Mouse (Mus musculus) stomach, embryonic 16.5 days (tissue): ENCODE measurements at regions not wholly inside any gene's neighbourhood (a gene's known extent, or its start where the extent isn't known, plus 50 kb on each side); places are given as distances from the start of the nearest gene placed in this dataset.
A peak's percentile ranks its signal among the peaks of the same experiment; 100 is the strongest.

ENCODE experiments used
- ATAC-seq: fragments of 200-750 bp; cut with Nextera tagmentation; 2 replicates; pipeline ENCODE4 v1.8.0; 2017; ENCODE audit warnings: moderate number of reproducible peaks, moderate TSS enrichment; ENCODE audit not compliant: insufficient read depth, low FRiP score
- H3K27ac ChIP-seq: fragments of 300-500 bp; sonication (generic); 2 replicates; pipeline ENCODE4 v1.5.1; 2014; ENCODE audit warnings: low read length
- H3K27me3 ChIP-seq: fragments of 300-500 bp; sonication (generic); 2 replicates; pipeline ENCODE4 v1.6.1; 2014; ENCODE audit warnings: low read length, control low read depth, mixed read lengths; ENCODE audit not compliant: control insufficient read depth, insufficient read depth
- H3K36me3 ChIP-seq: fragments of 300-500 bp; sonication (generic); 2 replicates; pipeline ENCODE4 v1.6.1; 2014; ENCODE audit warnings: low read length; ENCODE audit not compliant: control insufficient read depth, insufficient read depth
- H3K4me1 ChIP-seq: fragments of 300-500 bp; sonication (generic); 2 replicates; pipeline ENCODE4 v1.6.1; 2014; ENCODE audit warnings: low read length, control low read depth, mixed read lengths; ENCODE audit not compliant: control insufficient read depth, insufficient read depth
- H3K4me2 ChIP-seq: fragments of 300-500 bp; sonication (generic); 2 replicates; pipeline ENCODE4 v1.6.1; 2014; ENCODE audit warnings: low read depth, low read length, mixed read lengths
- H3K4me3 ChIP-seq: fragments of 300-500 bp; sonication (generic); replicated peaks from 2 replicates; pipeline ENCODE4 v1.5.1; 2014; ENCODE audit warnings: mild to moderate bottlenecking, low read length
- H3K9ac ChIP-seq: fragments of 300-500 bp; sonication (generic); 2 replicates; pipeline ENCODE4 v1.6.1; 2014; ENCODE audit warnings: low read length
- H3K9me3 ChIP-seq: fragments of 300-500 bp; sonication (generic); replicated peaks from 2 replicates; pipeline ENCODE4 v1.6.1; 2016; ENCODE audit warnings: low read length, control low read depth; ENCODE audit not compliant: control insufficient read depth
- WGBS: fragments of 180-500 bp; shearing (Covaris S2); extraction: QIAGEN DNeasy Blood & Tissue Kit; methylation state at CpG from one replicate; pipeline ENCODE4 v1.1.7; 2014; 5-methylcytosine and 5-hydroxymethylcytosine counted together

DNA sequence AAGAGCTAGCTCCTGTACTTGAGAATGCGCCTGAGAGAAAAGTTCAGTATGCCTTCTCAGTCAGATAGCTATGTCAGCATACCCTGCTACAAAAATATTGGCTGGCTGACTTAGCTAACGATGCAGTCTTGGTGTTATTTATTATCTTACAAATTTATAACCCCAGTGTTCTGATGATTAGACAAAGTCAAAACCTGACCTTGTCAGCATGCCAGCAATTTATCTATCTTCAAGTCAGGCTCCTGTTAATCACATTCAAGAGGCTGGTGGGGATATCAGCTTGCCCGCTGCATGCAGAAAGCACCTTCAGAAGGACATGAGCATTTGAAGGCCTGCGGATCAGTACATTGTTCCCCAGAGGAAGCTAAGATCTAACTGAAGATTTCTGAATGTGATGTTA, 146.0 kb upstream of the Plxnc1 start:
- Histone ChIP-seq H3K27ac (no peak overlapping the region), H3K27me3 (no peaks in the 10 kb centered on the region), H3K9me3 (no peaks in the 10 kb centered on the region), H3K4me2 (no peak overlapping the region), H3K36me3 (no peaks in the 10 kb centered on the region), H3K4me3 (no peak overlapping the region), H3K4me1 (no peaks in the 10 kb centered on the region), H3K9ac (no peak overlapping the region)
- ATAC-seq = no peak
- WGBS = 82% methylated on average over 4 of the region's 4 CpGs

DNA sequence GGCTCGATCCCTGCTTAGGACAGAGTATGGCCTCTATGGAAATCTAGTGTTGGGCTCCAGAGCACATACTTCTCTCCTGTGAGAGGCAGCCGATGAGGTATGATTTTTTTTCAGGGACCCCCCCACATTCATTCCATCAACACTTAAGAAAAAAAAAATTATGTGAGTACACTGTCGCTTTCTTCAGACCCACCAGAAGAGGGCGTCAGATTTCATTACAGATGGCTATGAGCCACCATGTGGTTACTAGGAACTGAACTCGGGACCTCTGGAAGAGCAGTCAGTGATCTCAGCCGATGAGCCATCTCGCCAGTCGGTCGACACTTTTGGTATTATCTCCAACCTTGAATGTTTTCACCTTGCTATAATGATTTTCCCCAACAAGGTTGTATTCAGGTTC, 145.4 kb upstream of the Plxnc1 start:
- Histone ChIP-seq H3K4me2 (no peak overlapping the region), H3K9ac (no peak overlapping the region), H3K36me3 (no peaks in the 10 kb centered on the region), H3K9me3 (no peaks in the 10 kb centered on the region), H3K27me3 (no peaks in the 10 kb centered on the region), H3K4me1 (no peaks in the 10 kb centered on the region), H3K27ac (no peak overlapping the region), H3K4me3 (no peak overlapping the region)
- WGBS = 85% methylated on average over 9 of the region's 9 CpGs
- ATAC-seq = no peak

DNA sequence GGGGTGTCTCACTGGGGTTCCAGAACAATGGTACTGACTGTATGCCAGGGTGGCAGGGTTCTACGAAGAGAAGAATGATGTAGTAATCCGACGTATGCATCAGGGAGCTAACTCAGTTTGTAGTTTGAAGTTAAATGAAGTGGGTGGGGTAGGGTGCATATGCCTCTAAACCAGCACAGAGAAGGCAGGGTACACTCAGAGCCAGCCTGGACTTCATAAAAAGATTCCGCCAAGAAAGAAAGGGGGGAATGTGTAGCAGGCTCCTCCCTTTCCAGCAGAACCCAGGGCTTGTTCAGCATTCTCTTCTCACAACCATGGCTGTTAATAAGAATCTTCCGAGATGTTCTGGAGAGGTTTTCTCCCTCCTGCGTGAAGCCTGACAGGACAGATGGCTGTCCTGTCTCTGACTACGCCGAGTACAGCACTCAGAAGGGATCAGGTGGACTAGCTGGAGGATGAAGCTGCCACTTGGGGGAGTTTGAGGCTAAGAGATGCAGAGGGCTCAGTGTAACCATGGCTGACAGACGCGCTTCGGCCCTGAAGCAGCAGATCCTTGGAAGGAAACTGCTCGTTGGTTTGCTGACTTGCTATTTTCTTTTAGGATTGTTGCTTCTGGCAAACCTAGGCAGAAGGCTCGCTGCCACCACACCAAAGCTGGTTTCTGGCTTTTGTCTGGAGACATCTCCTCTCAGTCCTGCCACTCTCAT, 143.4 kb upstream of the Plxnc1 start:
- no peak overlapping the region for H3K27ac ChIP-seq
- no peak overlapping the region for H3K9ac ChIP-seq
- no peaks in the 10 kb centered on the region for H3K36me3 ChIP-seq
- WGBS = 35% methylated on average over 13 of the region's 13 CpGs
- ATAC-seq = peak; percentile 87
- H3K4me3 ChIP-seq = no peak overlapping the region
- peaks cover 3% of the 10 kb centered on the region; the same call in 1 of the 2 replicates for H3K4me1 ChIP-seq
- no peak overlapping the region for H3K4me2 ChIP-seq
- H3K9me3 ChIP-seq = no peaks in the 10 kb centered on the region
- H3K27me3 ChIP-seq = no peaks in the 10 kb centered on the region

DNA sequence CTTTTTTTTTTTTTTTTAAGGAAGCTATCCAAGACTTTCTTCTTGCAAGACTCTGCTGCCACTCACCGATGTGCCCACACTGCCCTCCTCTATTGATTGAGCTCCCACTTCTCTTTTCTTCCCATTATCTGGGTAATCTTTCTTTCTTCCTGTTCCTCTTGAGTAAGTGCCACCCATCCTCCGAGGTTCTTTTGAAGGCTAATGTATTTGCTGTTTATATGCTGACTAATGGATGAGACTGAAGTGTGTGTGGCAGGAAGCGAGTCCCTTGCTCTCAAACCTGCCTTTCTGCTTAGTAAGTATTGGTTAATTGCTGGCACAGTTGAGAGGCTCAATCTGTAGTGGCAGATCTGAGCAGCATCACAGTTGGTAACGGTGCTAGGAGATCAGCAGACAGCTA, 142.1 kb upstream of the Plxnc1 start:
- no peak for ATAC-seq
- no peak overlapping the region for H3K9ac ChIP-seq
- no peak overlapping the region for H3K27ac ChIP-seq
- no peaks in the 10 kb centered on the region for H3K27me3 ChIP-seq
- H3K9me3 ChIP-seq = no peaks in the 10 kb centered on the region
- WGBS = 36% methylated on average over 4 of the region's 4 CpGs
- no peak overlapping the region for H3K4me3 ChIP-seq
- peaks cover 3% of the 10 kb centered on the region; the same call in 1 of the 2 replicates for H3K4me1 ChIP-seq
- no peak overlapping the region for H3K4me2 ChIP-seq
- H3K36me3 ChIP-seq = no peaks in the 10 kb centered on the region

DNA sequence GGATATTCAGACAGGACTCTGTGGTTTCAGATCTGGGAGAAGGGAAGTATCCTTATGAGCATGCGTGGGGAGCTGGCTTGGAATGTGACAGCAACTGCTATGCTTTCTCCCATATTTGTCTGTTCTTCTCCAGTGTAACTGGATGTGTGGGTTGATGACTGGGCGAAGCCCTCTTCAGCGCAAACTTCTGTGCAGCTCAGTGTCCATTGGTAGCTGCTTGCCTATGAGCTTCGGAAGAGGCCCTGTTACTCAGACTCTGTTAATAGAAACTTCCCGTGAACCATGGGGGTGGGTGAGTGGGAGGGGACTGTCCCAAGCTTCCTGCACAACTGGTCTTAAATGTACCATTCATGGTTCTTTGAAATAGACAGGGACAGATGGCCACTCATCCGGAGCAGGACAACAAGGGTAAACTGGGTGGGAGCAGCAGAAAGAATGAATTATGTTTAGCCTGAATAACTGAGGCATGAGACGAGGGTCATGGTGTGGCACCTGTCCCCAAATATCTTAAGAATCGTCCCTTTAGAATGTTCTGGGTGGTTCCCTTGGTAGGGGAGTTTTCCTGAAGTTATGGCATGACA, 141.1 kb upstream of the Plxnc1 start:
- H3K36me3 ChIP-seq = no peaks in the 10 kb centered on the region
- no peak for ATAC-seq
- WGBS = 72% methylated on average over 8 of the region's 8 CpGs
- H3K4me3 ChIP-seq = no peak overlapping the region
- peaks cover 3% of the 10 kb centered on the region; the same call in 1 of the 2 replicates for H3K4me1 ChIP-seq
- no peak overlapping the region for H3K27ac ChIP-seq
- no peaks in the 10 kb centered on the region for H3K27me3 ChIP-seq
- no peak overlapping the region for H3K9ac ChIP-seq
- H3K9me3 ChIP-seq = no peaks in the 10 kb centered on the region
- no peak overlapping the region for H3K4me2 ChIP-seq

DNA sequence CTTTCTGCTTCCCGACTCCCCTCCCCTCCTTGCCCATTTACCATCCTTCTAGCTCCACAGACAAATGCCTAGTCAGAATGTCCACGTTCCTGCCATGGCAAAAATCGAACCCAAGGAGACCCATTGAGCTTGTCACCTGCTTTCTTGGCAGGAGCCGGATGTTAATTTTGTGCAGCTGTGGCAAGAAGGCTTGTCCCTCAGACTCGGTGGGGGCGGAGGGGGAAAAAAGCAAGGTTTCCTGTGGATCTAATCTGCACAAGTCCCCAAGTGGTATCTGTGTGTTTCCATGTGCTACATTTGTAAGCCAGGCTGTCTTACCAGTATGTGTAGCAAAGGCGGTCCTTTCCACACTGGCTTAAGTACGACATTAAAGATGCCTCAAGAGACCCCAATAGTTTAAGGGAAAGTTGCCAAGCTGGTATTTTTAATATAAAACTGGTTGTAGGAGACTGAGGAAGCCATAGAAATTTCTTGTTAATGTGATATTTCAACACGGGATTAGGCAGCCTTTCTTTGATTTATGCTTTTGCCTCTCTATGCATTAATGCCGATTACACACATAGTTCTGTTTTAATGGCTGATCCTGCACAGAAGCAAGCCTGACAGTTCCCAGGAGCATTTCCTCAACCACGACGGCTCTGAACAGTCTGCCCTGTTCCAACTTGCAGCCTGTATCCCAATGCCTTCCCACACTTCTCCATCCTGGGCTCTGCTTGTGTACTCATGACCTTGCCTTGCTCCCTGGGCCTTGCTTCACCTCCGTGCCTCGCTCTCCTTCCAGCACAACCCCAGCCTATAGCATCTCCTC, 138.9 kb upstream of the Plxnc1 start:
- WGBS = 49% methylated on average over 14 of the region's 14 CpGs
- no peak overlapping the region for H3K27ac ChIP-seq
- ATAC-seq = no peak

DNA sequence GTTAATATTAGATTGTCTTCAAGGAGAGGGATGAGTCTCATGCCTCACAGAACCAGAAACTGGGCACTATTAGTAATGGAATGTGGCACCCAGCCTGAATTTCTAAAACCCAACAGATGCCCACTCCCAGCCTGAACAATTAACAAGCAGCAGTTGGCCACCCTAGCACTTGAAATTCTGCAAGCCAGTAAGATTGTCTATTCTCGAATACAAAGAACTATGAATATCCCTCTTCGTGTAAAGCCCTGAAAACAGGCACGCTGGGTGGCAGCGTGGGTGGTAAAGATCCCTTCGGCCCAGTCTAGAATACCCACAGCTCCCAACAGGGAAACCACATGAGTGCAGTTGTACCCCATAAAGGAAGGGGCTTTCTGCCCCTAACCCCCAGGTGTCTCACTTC, 138.0 kb upstream of the Plxnc1 start:
- Histone ChIP-seq H3K36me3 (no peaks in the 10 kb centered on the region), H3K9me3 (no peaks in the 10 kb centered on the region), H3K4me3 (no peak overlapping the region), H3K9ac (no peak overlapping the region), H3K27ac (no peak overlapping the region), H3K4me1 (peaks cover 3% of the 10 kb centered on the region; the same call in 1 of the 2 replicates), H3K27me3 (no peaks in the 10 kb centered on the region), H3K4me2 (no peak overlapping the region)
- no peak for ATAC-seq
- 92% methylated on average over 5 of the region's 5 CpGs for WGBS

More for the DNA sequence above, 138.9 kb upstream of the Plxnc1 start:
- Histone ChIP-seq H3K4me2 (no peak overlapping the region), H3K9ac (no peak overlapping the region), H3K4me3 (no peak overlapping the region), H3K27me3 (no peaks in the 10 kb centered on the region), H3K9me3 (no peaks in the 10 kb centered on the region), H3K4me1 (peaks cover 3% of the 10 kb centered on the region; the same call in 1 of the 2 replicates), H3K36me3 (no peaks in the 10 kb centered on the region)

DNA sequence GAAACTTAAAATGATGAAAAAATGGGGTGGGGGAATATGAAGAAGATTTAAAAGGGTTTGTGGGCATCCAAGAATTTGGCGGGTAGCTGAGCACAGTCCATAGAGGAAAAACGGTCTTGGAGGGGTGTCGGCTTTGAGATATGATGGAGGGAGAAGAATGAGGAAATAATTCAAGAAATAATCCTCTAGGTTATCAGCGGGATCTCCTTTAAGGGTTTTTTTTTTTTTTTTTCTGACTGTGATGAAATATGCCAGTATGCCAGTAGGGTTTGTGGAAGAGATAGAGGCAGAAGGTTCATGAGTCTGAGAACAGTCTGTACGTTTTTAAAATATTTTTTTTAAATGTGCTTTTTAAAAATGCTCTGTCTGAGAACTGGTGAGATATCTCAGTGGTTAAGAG, 135.3 kb upstream of the Plxnc1 start:
- H3K9ac ChIP-seq = no peak overlapping the region
- H3K36me3 ChIP-seq = no peaks in the 10 kb centered on the region
- peaks cover 3% of the 10 kb centered on the region; the same call in 1 of the 2 replicates for H3K4me1 ChIP-seq
- no peaks in the 10 kb centered on the region for H3K9me3 ChIP-seq
- no peak overlapping the region for H3K27ac ChIP-seq
- H3K4me3 ChIP-seq = no peak overlapping the region
- H3K27me3 ChIP-seq = no peaks in the 10 kb centered on the region
- ATAC-seq = no peak
- 81% methylated on average over 5 of the region's 5 CpGs for WGBS
- H3K4me2 ChIP-seq = no peak overlapping the region

DNA sequence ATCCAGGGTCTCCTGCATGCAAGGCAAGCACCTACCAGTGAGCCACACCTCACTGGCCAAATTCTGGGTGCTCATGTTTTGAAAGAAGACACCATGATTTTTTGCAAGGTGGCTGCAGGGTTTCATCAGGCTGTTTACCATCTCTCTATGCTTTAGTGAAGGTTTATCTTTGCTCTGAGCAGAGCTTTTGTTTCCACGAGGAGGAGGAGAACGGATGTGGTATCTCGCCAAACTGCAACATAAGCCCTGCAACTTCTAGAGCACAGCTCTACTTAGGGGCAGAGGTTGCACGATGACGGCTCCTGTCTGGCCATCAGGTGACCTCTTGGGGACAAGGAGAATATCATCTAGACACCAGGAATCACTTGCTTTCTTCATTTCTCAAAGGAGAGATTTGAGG, 131.8 kb upstream of the Plxnc1 start:
- H3K4me2 ChIP-seq = no peak overlapping the region
- no peaks in the 10 kb centered on the region for H3K4me1 ChIP-seq
- 58% methylated on average over 5 of the region's 5 CpGs for WGBS
- no peaks in the 10 kb centered on the region for H3K36me3 ChIP-seq
- H3K9ac ChIP-seq = no peak overlapping the region
- H3K9me3 ChIP-seq = no peaks in the 10 kb centered on the region
- no peak for ATAC-seq
- H3K27ac ChIP-seq = no peak overlapping the region
- H3K27me3 ChIP-seq = no peaks in the 10 kb centered on the region
- H3K4me3 ChIP-seq = no peak overlapping the region
